Mouse (Mus musculus) kidney, postnatal 0 days (tissue): ENCODE results near the gene Glce. TPM values are rescaled to one million over a fixed set of nuclear protein-coding genes. Genes with fewer than 3 reads are reported as not detected.

Experiments used
- ATAC-seq: fragments of 200-750 bp; cut with Nextera tagmentation; replicated peaks from 2 replicates; pipeline ENCODE4 v1.8.0; 2017; ENCODE audit warnings: low read depth, moderate number of reproducible peaks, moderate TSS enrichment, moderate library complexity; ENCODE audit not compliant: low FRiP score
- DNase-seq: peaks from one replicate; pipeline ENCODE4 v3.0.0-alpha.2; 2016; ENCODE audit warnings: low spot score
- H3K27ac ChIP-seq: fragments of 300-500 bp; sonication (generic); 2 replicates; pipeline ENCODE4 v1.5.1; 2014; ENCODE audit warnings: mild to moderate bottlenecking
- H3K27me3 ChIP-seq: fragments of 300-500 bp; sonication (generic); 2 replicates; pipeline ENCODE4 v1.6.1; 2014; ENCODE audit warnings: low read length, mixed read lengths; ENCODE audit not compliant: insufficient read depth
- H3K36me3 ChIP-seq: fragments of 300-500 bp; sonication (generic); 2 replicates; pipeline ENCODE4 v1.6.1; 2014; ENCODE audit warnings: low read length, mixed read lengths; ENCODE audit not compliant: insufficient read depth
- H3K4me1 ChIP-seq: fragments of 300-500 bp; sonication (generic); replicated peaks from 2 replicates; pipeline ENCODE4 v1.6.1; 2014; ENCODE audit warnings: antibody characterized with exemption, low read length, mixed read lengths; ENCODE audit not compliant: insufficient read depth
- H3K4me2 ChIP-seq: fragments of 300-500 bp; sonication (generic); 2 replicates; pipeline ENCODE4 v1.6.1; 2014; ENCODE audit warnings: mild to moderate bottlenecking, low read length, moderate library complexity, mixed read lengths
- H3K4me3 ChIP-seq: fragments of 300-500 bp; sonication (generic); replicated peaks from 2 replicates; pipeline ENCODE4 v1.5.1; 2014; ENCODE audit warnings: low read depth, low read length
- H3K9ac ChIP-seq: fragments of 300-500 bp; sonication (generic); 2 replicates; pipeline ENCODE4 v1.6.1; 2014; ENCODE audit warnings: low read depth, low read length
- H3K9me3 ChIP-seq: fragments of 300-500 bp; sonication (generic); replicated peaks from 2 replicates; pipeline ENCODE4 v1.6.1; 2016; ENCODE audit warnings: low read length, inconsistent platforms, mixed read lengths
- CTCF ChIP-seq: IDR thresholded peaks from 2 replicates; pipeline ENCODE4 v1.5.1; 2016; ENCODE audit warnings: antibody characterized with exemption, low read depth, mild to moderate bottlenecking, moderate library complexity
- WGBS: fragments of 180-500 bp; shearing (Covaris S2); extraction: QIAGEN DNeasy Blood & Tissue Kit; methylation state at CpG from one replicate; pipeline ENCODE4 v1.1.7; 2014; 5-methylcytosine and 5-hydroxymethylcytosine counted together
- polyA plus RNA-seq: library from polyadenylated mRNA; unstranded; fragments of >200 nt; fragmentation: Nextera tagmentation; extraction: Ambion mirVana; gene quantifications from 2 replicates; pipeline ENCODE4 v1.2.1, GENCODE M21; 2015

Glce gene
- polyA plus RNA-seq, 1 experiment from 2014 or later, result 14.4 TPM

GRCm38 (mm10) chr9:62050801-62051200, 71.7 kb downstream of the Glce start:
- DNase-seq (peak; percentile 61), ATAC-seq (no peak)
- no peak overlapping the region for H3K9ac ChIP-seq
- no peaks in the 10 kb centered on the region for H3K9me3 ChIP-seq
- 50% methylated on average over 4 of the region's 4 CpGs for WGBS
- H3K4me2 ChIP-seq, result no peak overlapping the region
- H3K4me3 ChIP-seq, result no peak overlapping the region
- H3K4me1 ChIP-seq, result no peaks in the 10 kb centered on the region
- no peaks in the 10 kb centered on the region for H3K36me3 ChIP-seq
- peak; percentile 78 for TF ChIP-seq CTCF
- no peaks in the 10 kb centered on the region for H3K27me3 ChIP-seq
- H3K27ac ChIP-seq, result no peak overlapping the region

GRCm38 (mm10) chr9:62049166-62049565, 73.3 kb downstream of the Glce start:
- no peak overlapping the region for H3K9ac ChIP-seq
- H3K27me3 ChIP-seq, result no peaks in the 10 kb centered on the region
- no peaks in the 10 kb centered on the region for H3K36me3 ChIP-seq
- H3K4me3 ChIP-seq, result no peak overlapping the region
- no peak for TF ChIP-seq CTCF
- no peak overlapping the region for H3K4me2 ChIP-seq
- no peak for DNase-seq
- no peak overlapping the region for H3K27ac ChIP-seq
- WGBS, result 65% methylated on average over 8 of the region's 8 CpGs
- H3K4me1 ChIP-seq, result no peaks in the 10 kb centered on the region
- no peak for ATAC-seq
- no peaks in the 10 kb centered on the region for H3K9me3 ChIP-seq

- no peak overlapping the region for H3K4me2 ChIP-seq
- no peak for ATAC-seq
- TF ChIP-seq CTCF, result no peak
- no peak overlapping the region for H3K4me3 ChIP-seq
- H3K27me3 ChIP-seq, result no peaks in the 10 kb centered on the region
- no peak overlapping the region for H3K27ac ChIP-seq
- DNase-seq, result no peak
- H3K9ac ChIP-seq, result no peak overlapping the region
- H3K4me1 ChIP-seq, result no peaks in the 10 kb centered on the region
- H3K9me3 ChIP-seq, result no peaks in the 10 kb centered on the region
- H3K36me3 ChIP-seq, result no peaks in the 10 kb centered on the region
- 81% methylated on average over 3 of the region's 3 CpGs for WGBS
Observed at GRCm38 (mm10) chr9:62042167-62042566, 80.3 kb downstream of the Glce start.

GRCm38 (mm10) chr9:62040008-62040608, 82.3 kb downstream of the Glce start:
- no peak; the same call in 1 of the 2 replicates for ATAC-seq
- H3K4me1 ChIP-seq, result no peaks in the 10 kb centered on the region
- H3K4me3 ChIP-seq, result no peak overlapping the region
- peak; percentile 92 for DNase-seq
- no peak overlapping the region for H3K27ac ChIP-seq
- no peaks in the 10 kb centered on the region for H3K36me3 ChIP-seq
- no peaks in the 10 kb centered on the region for H3K9me3 ChIP-seq
- 8% methylated on average over 20 of the region's 20 CpGs for WGBS
- H3K27me3 ChIP-seq, result no peaks in the 10 kb centered on the region
- TF ChIP-seq CTCF, result peak; percentile 96
- H3K9ac ChIP-seq, result no peak overlapping the region
- H3K4me2 ChIP-seq, result no peak overlapping the region

GRCm38 (mm10) chr9:62035806-62036205, 86.6 kb downstream of the Glce start:
- Histone ChIP-seq H3K4me2 (no peak overlapping the region), H3K4me3 (no peak overlapping the region), H3K9me3 (no peaks in the 10 kb centered on the region), H3K4me1 (no peaks in the 10 kb centered on the region), H3K36me3 (no peaks in the 10 kb centered on the region), H3K9ac (no peak overlapping the region), H3K27me3 (no peaks in the 10 kb centered on the region), H3K27ac (no peak overlapping the region)
- no peak for ATAC-seq
- no peak for TF ChIP-seq CTCF
- no peak for DNase-seq
- WGBS, result 93% methylated on average over 1 of the region's 1 CpGs

GRCm38 (mm10) chr9:62032206-62032605, 90.2 kb downstream of the Glce start:
- no peak for DNase-seq
- H3K4me1 ChIP-seq, result peaks cover 1% of the 10 kb centered on the region; the same call in 1 of the 2 replicates
- H3K27me3 ChIP-seq, result no peaks in the 10 kb centered on the region
- no peak overlapping the region for H3K4me3 ChIP-seq
- no peak overlapping the region for H3K27ac ChIP-seq
- ATAC-seq, result no peak
- no peak overlapping the region for H3K9ac ChIP-seq
- TF ChIP-seq CTCF, result no peak
- no peaks in the 10 kb centered on the region for H3K36me3 ChIP-seq
- 99% methylated on average over 3 of the region's 3 CpGs for WGBS
- H3K9me3 ChIP-seq, result no peaks in the 10 kb centered on the region
- H3K4me2 ChIP-seq, result no peak overlapping the region

GRCm38 (mm10) chr9:62028072-62028471, 94.4 kb downstream of the Glce start:
- Histone ChIP-seq H3K27ac (no peak overlapping the region), H3K9me3 (no peaks in the 10 kb centered on the region), H3K4me3 (no peak overlapping the region), H3K4me2 (no peak overlapping the region), H3K4me1 (peaks cover 8% of the 10 kb centered on the region; the same call in 1 of the 2 replicates), H3K9ac (no peak overlapping the region), H3K27me3 (no peaks in the 10 kb centered on the region), H3K36me3 (no peaks in the 10 kb centered on the region)
- 55% methylated on average over 3 of the region's 3 CpGs for WGBS
- no peak for ATAC-seq
- DNase-seq, result no peak
- no peak for TF ChIP-seq CTCF
